Mouse (Mus musculus): ENCODE measurements around the gene Ctnnbl1.

GRCm38 (mm10) chr2:157750926-157751588, 13.9 kb downstream of the Ctnnbl1 start:
- TF ChIP-seq GATA1 (IDR thresholded peaks at IDR 0.05; ENCODE audit: low read length) (no peak), TAL1 (IDR thresholded peaks at IDR 0.05; ENCODE audit: low read length) (no peak)

Data from erythroblast, embryonic 14.5 days (primary cell).